Mouse (Mus musculus) hindbrain, embryonic 11.5 days (tissue): ENCODE results near the gene Gadd45a. TPM values are rescaled to one million over a fixed set of nuclear protein-coding genes. Genes with fewer than 3 reads are reported as not detected.
A peak's percentile ranks its signal among the peaks of the same experiment; 100 is the strongest.
"Not testable (repeated sequence)": the region's sequence is repeated elsewhere in the genome, so short reads cannot be mapped to it uniquely, and the experiment has no call there.

Source experiments
- ATAC-seq: fragments of 200-750 bp; cut with Nextera tagmentation; 2 replicates; pipeline ENCODE4 v1.8.0; 2017; ENCODE audit warnings: mild to moderate bottlenecking, moderate TSS enrichment, moderate library complexity; ENCODE audit not compliant: low FRiP score
- DNase-seq: peaks from one replicate; pipeline ENCODE4 v3.0.0-alpha.2; 2015; ENCODE audit warnings: low spot score
- H3K27ac ChIP-seq: fragments of 300-500 bp; sonication (generic); 2 replicates; pipeline ENCODE4 v1.5.1; 2014; ENCODE audit warnings: mild to moderate bottlenecking, low read depth, low read length
- H3K27me3 ChIP-seq: fragments of 300-500 bp; sonication (generic); 2 replicates; pipeline ENCODE4 v1.6.1; 2014; ENCODE audit warnings: mild to moderate bottlenecking, low read length, moderate library complexity, mixed read lengths; ENCODE audit not compliant: control insufficient read depth, insufficient read depth
- H3K36me3 ChIP-seq: fragments of 300-500 bp; sonication (generic); 2 replicates; pipeline ENCODE4 v1.6.1; 2014; ENCODE audit warnings: mild to moderate bottlenecking, low read length, moderate library complexity, mixed read lengths; ENCODE audit not compliant: control insufficient read depth, insufficient read depth
- H3K4me1 ChIP-seq: fragments of 300-500 bp; sonication (generic); replicated peaks from 2 replicates; pipeline ENCODE4 v1.6.1; 2014; ENCODE audit warnings: low read length, mixed read lengths; ENCODE audit not compliant: control insufficient read depth, insufficient read depth
- H3K4me2 ChIP-seq: fragments of 300-500 bp; sonication (generic); replicated peaks from 2 replicates; pipeline ENCODE4 v1.6.1; 2014; ENCODE audit warnings: mild to moderate bottlenecking, low read depth, low read length
- H3K4me3 ChIP-seq: fragments of 300-500 bp; sonication (generic); 2 replicates; pipeline ENCODE4 v1.5.1; 2014; ENCODE audit warnings: low read depth, low read length
- H3K9ac ChIP-seq: fragments of 300-500 bp; sonication (generic); 2 replicates; pipeline ENCODE4 v1.6.1; 2014; ENCODE audit warnings: low read depth, low read length
- H3K9me3 ChIP-seq: fragments of 300-500 bp; sonication (generic); 2 replicates; pipeline ENCODE4 v1.6.1; 2016; ENCODE audit warnings: low read length; ENCODE audit not compliant: control insufficient read depth
- WGBS: fragments of 180-500 bp; shearing (Covaris S2); extraction: QIAGEN DNeasy Blood & Tissue Kit; methylation state at CpG from one replicate; pipeline ENCODE4 v1.1.7; 2014; 5-methylcytosine and 5-hydroxymethylcytosine counted together
- polyA plus RNA-seq: library from polyadenylated mRNA; unstranded; fragments of >200 nt; fragmentation: Nextera tagmentation; extraction: Ambion mirVana; gene quantifications from 2 replicates; pipeline ENCODE4 v1.2.1, GENCODE M21; 2014

Gadd45a gene
- polyA plus RNA-seq, 1 experiment from 2014 or later, result 17.7 TPM

- ATAC-seq (no peak), DNase-seq (no peak)
- Histone ChIP-seq H3K4me1 (peaks cover 5% of the 10 kb centered on the region; the same call in 1 of the 2 replicates), H3K36me3 (no peaks in the 10 kb centered on the region), H3K27me3 (no peaks in the 10 kb centered on the region), H3K9me3 (no peaks in the 10 kb centered on the region), H3K4me2 (no peak overlapping the region), H3K27ac (no peak overlapping the region), H3K4me3 (no peak overlapping the region), H3K9ac (no peak overlapping the region)
- whole genome bisulfite sequencing, result 97% methylated on average over 2 of the region's 3 CpGs
Measured at GRCm38 (mm10) chr6:67038964-67039363, 1.7 kb upstream of the Gadd45a start.

DNA sequence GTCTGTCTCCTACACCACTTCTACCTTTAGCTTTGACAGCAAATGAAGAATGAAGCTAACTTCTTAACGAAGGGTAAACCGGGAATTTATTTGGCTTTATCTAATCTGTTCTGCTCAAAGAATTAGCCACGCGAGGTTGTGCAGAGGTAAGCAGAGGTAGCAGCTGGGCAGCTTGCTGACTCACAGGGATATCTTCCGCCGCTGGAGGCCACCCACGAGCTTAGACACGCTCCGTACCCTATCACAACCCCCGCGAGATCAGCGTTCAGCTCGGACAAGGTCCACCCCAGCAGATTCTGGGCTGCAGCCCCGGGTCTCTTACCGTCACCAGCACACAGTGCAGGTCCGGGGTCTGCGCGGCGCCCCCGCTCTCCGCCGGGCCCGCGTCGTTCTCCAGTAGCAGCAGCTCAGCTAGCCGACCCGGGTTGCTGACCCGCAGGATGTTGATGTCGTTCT, 873 bp downstream of the Gadd45a start:
- Histone ChIP-seq H3K36me3 (no peaks in the 10 kb centered on the region), H3K9ac (peak overlapping the region; percentile 76), H3K4me2 (peak overlapping the region; percentile 41), H3K4me1 (peaks cover 5% of the 10 kb centered on the region; the same call in 1 of the 2 replicates), H3K27ac (peak overlapping the region; percentile 77), H3K9me3 (no peaks in the 10 kb centered on the region), H3K27me3 (no peaks in the 10 kb centered on the region), H3K4me3 (peak overlapping the region; percentile 82)
- peak; percentile 86 for DNase-seq
- under 1% methylated on average over 28 of the region's 29 CpGs for WGBS
- ATAC-seq, result peak; percentile 73

DNA sequence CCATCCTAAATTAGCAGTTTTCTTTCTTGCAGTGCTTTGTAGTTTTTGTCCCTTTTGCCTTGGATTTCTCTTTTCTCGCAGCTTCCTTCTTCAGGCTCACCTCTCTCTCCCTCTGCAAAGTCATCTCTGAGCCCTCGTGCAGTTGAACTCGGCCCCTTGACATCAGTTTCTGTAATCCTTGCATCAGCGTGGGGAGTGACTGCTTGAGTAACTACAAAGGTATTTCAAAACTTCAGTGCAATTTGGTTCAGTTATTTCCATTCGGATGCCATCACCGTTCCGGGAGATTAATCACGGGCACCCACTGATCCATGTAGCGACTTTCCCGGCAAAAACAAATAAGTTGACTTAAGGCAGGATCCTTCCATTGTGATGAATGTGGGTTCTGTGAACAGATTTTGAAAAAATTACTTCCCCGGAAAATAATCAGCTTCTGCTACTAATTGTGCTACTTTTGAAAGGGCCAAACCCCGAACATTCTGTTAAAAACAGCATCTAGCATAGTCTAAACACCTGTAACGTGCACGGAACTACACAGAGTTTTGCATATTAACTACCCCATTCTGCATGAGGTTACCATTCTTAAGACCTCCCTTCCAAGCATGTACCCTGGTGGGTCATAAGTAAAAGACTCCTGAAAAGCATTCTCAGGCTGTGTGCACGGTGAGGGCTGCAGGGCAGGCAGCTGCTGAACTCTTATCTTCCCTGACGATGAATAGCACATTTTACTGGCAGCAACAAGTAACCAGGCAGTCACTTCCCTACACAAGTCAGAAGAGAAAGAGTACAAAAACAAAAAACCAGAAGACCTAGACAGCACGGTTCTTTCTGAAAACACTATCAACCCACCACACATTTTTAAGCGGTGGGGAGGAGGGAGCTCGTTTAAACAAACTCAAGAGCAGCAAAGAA, 1.6 kb downstream of the Gadd45a start:
- H3K9ac ChIP-seq, result peak overlapping the region; percentile 76
- DNase-seq, result peak; percentile 34
- H3K36me3 ChIP-seq, result no peaks in the 10 kb centered on the region
- H3K4me3 ChIP-seq, result peak overlapping the region; percentile 82
- 11% methylated on average over 19 of the region's 19 CpGs for WGBS
- no peaks in the 10 kb centered on the region for H3K9me3 ChIP-seq
- H3K4me1 ChIP-seq, result peaks cover 5% of the 10 kb centered on the region; the same call in 1 of the 2 replicates
- H3K27ac ChIP-seq, result no peak overlapping the region
- peak overlapping the region; percentile 41 for H3K4me2 ChIP-seq
- ATAC-seq, result no peak
- H3K27me3 ChIP-seq, result no peaks in the 10 kb centered on the region

GRCm38 (mm10) chr6:67034331-67035130, 2.7 kb downstream of the Gadd45a start:
- peaks cover 7% of the 10 kb centered on the region; the same call in 1 of the 2 replicates for H3K4me1 ChIP-seq
- H3K4me3 ChIP-seq, result 0 out of 2 replicates have a peak overlapping the region, but pooled peaks have one; percentile 4
- H3K27me3 ChIP-seq, result no peaks in the 10 kb centered on the region
- no peak for DNase-seq
- H3K27ac ChIP-seq, result no peak overlapping the region
- H3K4me2 ChIP-seq, result peak overlapping the region; percentile 21; the same call in 1 of the 2 replicates
- H3K9me3 ChIP-seq, result no peaks in the 10 kb centered on the region
- ATAC-seq, result no peak
- H3K9ac ChIP-seq, result no peak overlapping the region
- no peaks in the 10 kb centered on the region for H3K36me3 ChIP-seq
- WGBS, result 48% methylated on average over 7 of the region's 7 CpGs

- no peaks in the 10 kb centered on the region for H3K9me3 ChIP-seq
- no peak for DNase-seq
- no peak overlapping the region for H3K27ac ChIP-seq
- no peak overlapping the region for H3K4me3 ChIP-seq
- peaks cover 7% of the 10 kb centered on the region; the same call in 1 of the 2 replicates for H3K4me1 ChIP-seq
- no peaks in the 10 kb centered on the region for H3K36me3 ChIP-seq
- no peaks in the 10 kb centered on the region for H3K27me3 ChIP-seq
- no peak overlapping the region for H3K4me2 ChIP-seq
- whole genome bisulfite sequencing, result 73% methylated on average over 4 of the region's 4 CpGs
- H3K9ac ChIP-seq, result no peak overlapping the region
- no peak for ATAC-seq
Measured at GRCm38 (mm10) chr6:67033604-67034003, 3.7 kb downstream of the Gadd45a start.

GRCm38 (mm10) chr6:67032972-67033371, 4.3 kb downstream of the Gadd45a start:
- not testable (repeated sequence) for H3K9ac ChIP-seq, DNase-seq, H3K4me2 ChIP-seq, H3K27me3 ChIP-seq, ATAC-seq, H3K4me1 ChIP-seq, H3K36me3 ChIP-seq, H3K27ac ChIP-seq, H3K9me3 ChIP-seq, H3K4me3 ChIP-seq
- 84% methylated on average over 3 of the region's 4 CpGs for WGBS

- H3K4me2 ChIP-seq, DNase-seq, H3K36me3 ChIP-seq, H3K9me3 ChIP-seq, H3K27me3 ChIP-seq, H3K9ac ChIP-seq, H3K27ac ChIP-seq, H3K4me1 ChIP-seq, H3K4me3 ChIP-seq, ATAC-seq: not testable (repeated sequence)
Measured at GRCm38 (mm10) chr6:67032551-67032950, 4.7 kb downstream of the Gadd45a start.

GRCm38 (mm10) chr6:67030846-67031245, 6.4 kb downstream of the Gadd45a start:
- 29% methylated on average over 5 of the region's 5 CpGs for WGBS
- no peak for DNase-seq
- no peak for ATAC-seq

More at GRCm38 (mm10) chr6:67030846-67031245, 6.4 kb downstream of the Gadd45a start:
- Histone ChIP-seq H3K36me3 (no peaks in the 10 kb centered on the region), H3K4me3 (no peak overlapping the region), H3K4me1 (peaks cover 5% of the 10 kb centered on the region; the same call in 1 of the 2 replicates), H3K9me3 (no peaks in the 10 kb centered on the region), H3K4me2 (no peak overlapping the region), H3K27ac (no peak overlapping the region), H3K9ac (no peak overlapping the region), H3K27me3 (no peaks in the 10 kb centered on the region)
